Mouse (Mus musculus): ENCODE measurements at regions not wholly inside any gene's neighbourhood (a gene's known extent, or its start where the extent isn't known, plus 50 kb on each side); places are given as distances from the start of the nearest gene placed in this dataset.

GRCm38 (mm10) chr9:112992937-112993336 is 715.1 kb downstream of the Pdcd6ip start:
- Histone ChIP-seq H3K9ac (ENCODE audit: low read length) (no peak overlapping the region), H3K4me3 (ENCODE audit: low read length) (no peak overlapping the region), H3K27me3 (ENCODE audit: control insufficient read depth, insufficient read depth, low read depth, low read length) (no peaks in the 10 kb centered on the region), H3K9me3 (ENCODE audit: control insufficient read depth, low read length) (no peaks in the 10 kb centered on the region), H3K27ac (ENCODE audit: low read length) (no peak overlapping the region), H3K36me3 (ENCODE audit: control insufficient read depth, insufficient read depth, low read length) (no peaks in the 10 kb centered on the region), H3K4me2 (ENCODE audit: low read depth, low read length) (no peak overlapping the region), H3K4me1 (replicated peaks; ENCODE audit: control insufficient read depth, insufficient read depth, low read length) (no peaks in the 10 kb centered on the region; the same call in 1 of the 2 replicates)
- WGBS, result 35% methylated on average over 3 of the region's 3 CpGs
- ATAC-seq (ENCODE audit: low read depth), result no peak

- no peak overlapping the region for H3K27ac ChIP-seq (ENCODE audit: low read length)
- 89% methylated on average over 6 of the region's 6 CpGs for WGBS
- H3K4me1 ChIP-seq (replicated peaks; ENCODE audit: control insufficient read depth, insufficient read depth, low read length), result no peaks in the 10 kb centered on the region
Observed at GRCm38 (mm10) chr9:112983353-112983752, 724.7 kb downstream of the Pdcd6ip start.

GRCm38 (mm10) chr9:112951567-112951966 is 715.8 kb upstream of the Arpp21 start:
- H3K4me1 ChIP-seq (replicated peaks; ENCODE audit: control insufficient read depth, insufficient read depth, low read length), result no peaks in the 10 kb centered on the region
- H3K9me3 ChIP-seq (ENCODE audit: control insufficient read depth, low read length), result no peaks in the 10 kb centered on the region
- no peaks in the 10 kb centered on the region for H3K36me3 ChIP-seq (ENCODE audit: control insufficient read depth, insufficient read depth, low read length)
- H3K27me3 ChIP-seq (ENCODE audit: control insufficient read depth, insufficient read depth, low read depth, low read length), result no peaks in the 10 kb centered on the region
- H3K4me3 ChIP-seq (ENCODE audit: low read length), result no peak overlapping the region
- 48% methylated on average over 1 of the region's 1 CpGs for WGBS
- no peak for ATAC-seq (ENCODE audit: low read depth)
- H3K27ac ChIP-seq (ENCODE audit: low read length), result no peak overlapping the region
- no peak overlapping the region for H3K4me2 ChIP-seq (ENCODE audit: low read depth, low read length)
- no peak overlapping the region for H3K9ac ChIP-seq (ENCODE audit: low read length)

More at GRCm38 (mm10) chr9:112983353-112983752, 724.7 kb downstream of the Pdcd6ip start:
- Histone ChIP-seq H3K9me3 (ENCODE audit: control insufficient read depth, low read length) (no peaks in the 10 kb centered on the region), H3K9ac (ENCODE audit: low read length) (no peak overlapping the region), H3K27me3 (ENCODE audit: control insufficient read depth, insufficient read depth, low read depth, low read length) (no peaks in the 10 kb centered on the region), H3K4me2 (ENCODE audit: low read depth, low read length) (no peak overlapping the region), H3K4me3 (ENCODE audit: low read length) (no peak overlapping the region), H3K36me3 (ENCODE audit: control insufficient read depth, insufficient read depth, low read length) (no peaks in the 10 kb centered on the region)
- ATAC-seq (ENCODE audit: low read depth), result no peak

- no peaks in the 10 kb centered on the region for H3K9me3 ChIP-seq (ENCODE audit: control insufficient read depth, low read length)
- H3K4me1 ChIP-seq (replicated peaks; ENCODE audit: control insufficient read depth, insufficient read depth, low read length), result no peaks in the 10 kb centered on the region
- WGBS, result 35% methylated on average over 2 of the region's 2 CpGs
- no peaks in the 10 kb centered on the region for H3K27me3 ChIP-seq (ENCODE audit: control insufficient read depth, insufficient read depth, low read depth, low read length)
- H3K36me3 ChIP-seq (ENCODE audit: control insufficient read depth, insufficient read depth, low read length), result no peaks in the 10 kb centered on the region
- no peak overlapping the region for H3K9ac ChIP-seq (ENCODE audit: low read length)
- H3K4me2 ChIP-seq (ENCODE audit: low read depth, low read length), result no peak overlapping the region
- H3K4me3 ChIP-seq (ENCODE audit: low read length), result no peak overlapping the region
- no peak overlapping the region for H3K27ac ChIP-seq (ENCODE audit: low read length)
- no peak for ATAC-seq (ENCODE audit: low read depth)
Observed at GRCm38 (mm10) chr9:112950056-112950455, 714.3 kb upstream of the Arpp21 start.

DNA sequence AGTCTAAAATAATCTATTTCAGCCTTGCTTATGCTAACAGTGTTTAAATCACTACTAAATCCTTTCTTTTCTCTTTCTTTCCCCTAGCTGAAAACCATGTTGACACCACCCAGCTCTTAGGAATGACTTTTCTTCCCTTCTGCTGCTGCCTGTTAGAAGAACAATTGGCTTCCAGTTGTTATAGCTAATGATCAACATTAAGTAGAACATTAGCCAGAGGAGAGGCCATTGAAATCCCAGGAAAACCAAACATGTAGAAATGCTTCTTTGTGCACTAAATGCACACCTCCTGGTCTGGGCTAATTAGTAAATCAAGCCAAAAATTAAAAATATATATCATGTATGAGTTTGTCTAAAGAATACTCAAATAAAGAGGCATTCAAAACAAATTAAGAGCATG is 703.0 kb upstream of the Arpp21 start:
- no peak overlapping the region for H3K4me3 ChIP-seq (ENCODE audit: low read length)
- no peak overlapping the region for H3K27ac ChIP-seq (ENCODE audit: low read length)
- no peaks in the 10 kb centered on the region for H3K9me3 ChIP-seq (ENCODE audit: control insufficient read depth, low read length)
- no peaks in the 10 kb centered on the region for H3K36me3 ChIP-seq (ENCODE audit: control insufficient read depth, insufficient read depth, low read length)
- ATAC-seq (ENCODE audit: low read depth), result no peak
- no peak overlapping the region for H3K9ac ChIP-seq (ENCODE audit: low read length)
- no peaks in the 10 kb centered on the region for H3K4me1 ChIP-seq (replicated peaks; ENCODE audit: control insufficient read depth, insufficient read depth, low read length)
- no peaks in the 10 kb centered on the region for H3K27me3 ChIP-seq (ENCODE audit: control insufficient read depth, insufficient read depth, low read depth, low read length)
- no peak overlapping the region for H3K4me2 ChIP-seq (ENCODE audit: low read depth, low read length)

GRCm38 (mm10) chr9:112909311-112910101 is 673.8 kb upstream of the Arpp21 start:
- ATAC-seq (ENCODE audit: low read depth), result no peak
- WGBS, result 68% methylated on average over 6 of the region's 6 CpGs
- no peaks in the 10 kb centered on the region for H3K9me3 ChIP-seq (ENCODE audit: control insufficient read depth, low read length)

GRCm38 (mm10) chr9:112905955-112906354 is 670.2 kb upstream of the Arpp21 start:
- ATAC-seq (ENCODE audit: low read depth), result no peak

More at GRCm38 (mm10) chr9:112909311-112910101, 673.8 kb upstream of the Arpp21 start:
- H3K4me1 ChIP-seq (replicated peaks; ENCODE audit: control insufficient read depth, insufficient read depth, low read length), result no peaks in the 10 kb centered on the region
- H3K27ac ChIP-seq (ENCODE audit: low read length), result no peak overlapping the region
- no peak overlapping the region for H3K4me2 ChIP-seq (ENCODE audit: low read depth, low read length)
- no peaks in the 10 kb centered on the region for H3K36me3 ChIP-seq (ENCODE audit: control insufficient read depth, insufficient read depth, low read length)
- no peaks in the 10 kb centered on the region for H3K27me3 ChIP-seq (ENCODE audit: control insufficient read depth, insufficient read depth, low read depth, low read length)
- no peak overlapping the region for H3K4me3 ChIP-seq (ENCODE audit: low read length)
- H3K9ac ChIP-seq (ENCODE audit: low read length), result no peak overlapping the region

GRCm38 (mm10) chr9:112864921-112865320 is 629.2 kb upstream of the Arpp21 start:
- H3K4me3 ChIP-seq (ENCODE audit: low read length), result no peak overlapping the region
- no peaks in the 10 kb centered on the region for H3K27me3 ChIP-seq (ENCODE audit: control insufficient read depth, insufficient read depth, low read depth, low read length)
- H3K9ac ChIP-seq (ENCODE audit: low read length), result no peak overlapping the region
- WGBS, result 46% methylated on average over 1 of the region's 1 CpGs
- no peak overlapping the region for H3K4me2 ChIP-seq (ENCODE audit: low read depth, low read length)
- no peaks in the 10 kb centered on the region for H3K9me3 ChIP-seq (ENCODE audit: control insufficient read depth, low read length)
- H3K36me3 ChIP-seq (ENCODE audit: control insufficient read depth, insufficient read depth, low read length), result no peaks in the 10 kb centered on the region
- ATAC-seq (ENCODE audit: low read depth), result no peak
- H3K27ac ChIP-seq (ENCODE audit: low read length), result no peak overlapping the region
- H3K4me1 ChIP-seq (replicated peaks; ENCODE audit: control insufficient read depth, insufficient read depth, low read length), result no peaks in the 10 kb centered on the region

More at GRCm38 (mm10) chr9:112905955-112906354, 670.2 kb upstream of the Arpp21 start:
- WGBS, result 80% methylated on average over 6 of the region's 6 CpGs
- Histone ChIP-seq H3K4me1 (replicated peaks; ENCODE audit: control insufficient read depth, insufficient read depth, low read length) (no peaks in the 10 kb centered on the region), H3K9ac (ENCODE audit: low read length) (no peak overlapping the region), H3K27me3 (ENCODE audit: control insufficient read depth, insufficient read depth, low read depth, low read length) (no peaks in the 10 kb centered on the region), H3K4me2 (ENCODE audit: low read depth, low read length) (no peak overlapping the region), H3K4me3 (ENCODE audit: low read length) (no peak overlapping the region), H3K9me3 (ENCODE audit: control insufficient read depth, low read length) (no peaks in the 10 kb centered on the region), H3K27ac (ENCODE audit: low read length) (no peak overlapping the region), H3K36me3 (ENCODE audit: control insufficient read depth, insufficient read depth, low read length) (no peaks in the 10 kb centered on the region)

GRCm38 (mm10) chr9:112861136-112861535 is 625.4 kb upstream of the Arpp21 start:
- H3K4me3 ChIP-seq (ENCODE audit: low read length), result no peak overlapping the region
- no peak for ATAC-seq (ENCODE audit: low read depth)
- H3K4me1 ChIP-seq (replicated peaks; ENCODE audit: control insufficient read depth, insufficient read depth, low read length), result no peaks in the 10 kb centered on the region
- H3K36me3 ChIP-seq (ENCODE audit: control insufficient read depth, insufficient read depth, low read length), result no peaks in the 10 kb centered on the region
- H3K27ac ChIP-seq (ENCODE audit: low read length), result no peak overlapping the region
- no peak overlapping the region for H3K9ac ChIP-seq (ENCODE audit: low read length)
- 74% methylated on average over 8 of the region's 8 CpGs for WGBS
- no peaks in the 10 kb centered on the region for H3K9me3 ChIP-seq (ENCODE audit: control insufficient read depth, low read length)
- no peak overlapping the region for H3K4me2 ChIP-seq (ENCODE audit: low read depth, low read length)
- H3K27me3 ChIP-seq (ENCODE audit: control insufficient read depth, insufficient read depth, low read depth, low read length), result no peaks in the 10 kb centered on the region
